Mouse (Mus musculus) liver, embryonic 14.5 days (tissue): ENCODE measurements at regions not wholly inside any gene's neighbourhood (a gene's known extent, or its start where the extent isn't known, plus 50 kb on each side); places are given as distances from the start of the nearest gene placed in this dataset.

Source experiments
- CTCF ChIP-seq: IDR thresholded peaks from 2 replicates; pipeline ENCODE4 v1.5.1; 2016; ENCODE audit warnings: antibody characterized with exemption, low read depth, control low read depth
- EP300 ChIP-seq: IDR thresholded peaks from 2 replicates; pipeline ENCODE4 v1.6.1; 2016; ENCODE audit warnings: antibody characterized with exemption, low read depth

GRCm38 (mm10) chr6:112562039-112562438 is 72.3 kb upstream of the Oxtr start:
- TF ChIP-seq CTCF (no peak), EP300 (no peak)
